Mouse (Mus musculus) adrenal gland, adult 18-20 months (tissue): ENCODE measurements around the gene Nudt22. TPM values are rescaled to one million over a fixed set of nuclear protein-coding genes. Genes with fewer than 3 reads are reported as not detected.
"Not testable (repeated sequence)": the region's sequence is repeated elsewhere in the genome, so short reads cannot be mapped to it uniquely, and the experiment has no call there.

Experiments
- DNase-seq, 2 experiments: peaks; one replicate each; pipeline ENCODE4 v3.0.0; 2021 to 2022; ENCODE audit warnings: low spot score in 2 of 2
- total RNA-seq, 2 experiments: library from RNA; stranded (reverse); gene quantifications; 1 replicate in 1 of 2; 2 replicates in 1 of 2; pipeline ENCODE4 v1.2.3; 2021

Gene Nudt22
- total RNA-seq, 2 experiments from 2014 or later, result 21.5 to 24.7 TPM

GRCm38 (mm10) chr19:6997721-6998290, 1.9 kb upstream of the Nudt22 start:
- DNase-seq, result no peak

DNA sequence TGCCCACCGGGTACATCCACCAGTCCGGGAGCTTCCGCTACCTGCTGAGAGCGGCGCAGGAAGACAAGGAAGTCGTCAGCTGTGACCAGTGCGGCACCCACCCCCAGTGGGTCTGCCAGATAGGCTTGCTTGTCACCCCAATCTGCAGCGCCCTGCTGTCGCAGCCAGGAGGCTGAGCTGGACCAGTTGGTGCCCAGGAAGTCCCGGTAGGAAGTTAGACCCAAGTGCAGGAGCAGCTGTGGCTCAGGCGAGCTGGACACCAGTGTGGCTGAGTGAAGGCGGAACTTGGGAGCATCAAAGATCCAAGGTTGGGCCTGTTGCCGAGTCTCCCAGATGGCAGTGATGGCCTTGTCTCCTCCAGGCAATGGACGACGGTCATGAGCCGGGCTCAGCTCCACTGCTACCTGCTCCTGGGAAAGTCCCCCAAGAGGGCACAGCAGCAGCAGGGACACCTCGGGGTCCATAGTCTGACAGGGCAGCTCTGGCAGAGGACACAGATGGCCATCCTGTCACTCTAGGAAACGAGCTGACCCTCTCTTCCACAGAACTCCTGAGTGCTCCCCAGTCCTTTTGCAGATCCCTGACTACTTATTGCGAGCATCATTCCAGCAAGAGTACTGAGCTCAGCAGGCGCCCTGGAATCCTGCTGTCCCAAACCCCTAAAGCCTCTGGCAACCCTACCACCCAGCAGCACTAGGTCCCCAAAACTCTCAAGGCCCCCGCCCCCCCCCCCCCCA, 494 bp downstream of the Nudt22 start:
- no peak for DNase-seq

GRCm38 (mm10) chr19:6994489-6994888, 1.4 kb downstream of the Nudt22 start:
- no peak for DNase-seq

DNA sequence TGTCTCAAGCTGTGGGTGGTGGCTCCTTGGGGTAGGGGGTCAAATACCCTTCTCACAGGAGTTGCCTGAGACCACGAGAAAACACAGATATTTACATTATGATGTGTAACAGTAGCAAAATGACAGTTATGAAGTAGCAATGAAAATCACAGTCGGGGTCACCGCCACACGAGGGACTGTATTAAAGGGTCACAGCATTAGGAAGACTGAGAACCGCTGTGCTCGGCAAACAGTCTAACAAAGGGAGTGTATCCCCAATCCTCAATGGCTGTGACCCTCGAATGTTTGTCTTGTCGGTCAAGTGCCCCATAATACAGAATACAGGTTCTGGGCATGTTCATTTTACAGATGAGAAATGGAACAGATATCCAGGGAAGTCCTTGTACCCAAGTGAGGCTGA, 1.9 kb downstream of the Nudt22 start:
- no peak for DNase-seq

DNA sequence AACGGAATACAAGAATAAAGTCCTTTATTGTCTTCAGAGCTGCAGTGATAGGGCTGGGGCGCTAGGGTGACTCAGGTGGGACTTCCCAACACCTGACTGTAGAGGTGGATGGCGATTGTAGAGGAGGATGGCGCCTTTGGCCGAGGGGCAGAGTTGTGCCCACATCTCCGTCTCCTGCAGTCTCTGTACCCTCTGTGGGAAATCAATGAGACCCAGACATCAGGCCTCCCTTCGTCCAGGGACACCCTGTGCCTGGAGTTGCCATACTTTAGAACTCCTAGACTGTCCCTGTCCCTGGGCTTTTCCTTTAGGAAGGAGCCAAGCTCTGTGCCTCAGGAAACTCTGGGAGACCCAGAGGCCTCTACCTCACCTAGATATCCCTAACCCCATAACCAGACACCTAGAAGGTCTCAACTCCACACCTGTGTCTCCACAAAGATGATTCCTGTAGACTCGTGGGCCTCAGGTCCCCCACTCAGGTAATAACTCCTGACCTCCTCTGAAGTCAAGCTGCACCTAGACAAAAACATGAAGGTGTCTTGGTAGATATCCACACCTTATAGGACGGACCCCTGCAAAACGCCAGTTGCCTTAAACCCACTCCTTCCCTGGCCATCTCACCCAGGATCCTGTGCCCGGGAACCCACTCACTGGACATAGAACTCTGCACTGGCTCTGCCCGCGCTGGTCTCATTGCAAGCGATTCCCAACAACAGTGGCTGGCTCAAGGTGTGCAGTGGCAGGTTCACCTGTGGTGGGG, 2.7 kb downstream of the Nudt22 start:
- DNase-seq, result no peak

GRCm38 (mm10) chr19:6992011-6992858, 3.7 kb downstream of the Nudt22 start, which contains the start of gene Dnajc4:
Gene Dnajc4 (minus strand): TSS chr19:6992572.
- DNase-seq, result peak; percentile 90 to 91

- DNase-seq, result not testable (repeated sequence)
Observed at GRCm38 (mm10) chr19:6991166-6991565, 4.8 kb downstream of the Nudt22 start.

GRCm38 (mm10) chr19:6990712-6991111, 5.2 kb downstream of the Nudt22 start:
- DNase-seq, result no peak

- no peak for DNase-seq
Observed at GRCm38 (mm10) chr19:6989251-6989650, 6.7 kb downstream of the Nudt22 start.

DNA sequence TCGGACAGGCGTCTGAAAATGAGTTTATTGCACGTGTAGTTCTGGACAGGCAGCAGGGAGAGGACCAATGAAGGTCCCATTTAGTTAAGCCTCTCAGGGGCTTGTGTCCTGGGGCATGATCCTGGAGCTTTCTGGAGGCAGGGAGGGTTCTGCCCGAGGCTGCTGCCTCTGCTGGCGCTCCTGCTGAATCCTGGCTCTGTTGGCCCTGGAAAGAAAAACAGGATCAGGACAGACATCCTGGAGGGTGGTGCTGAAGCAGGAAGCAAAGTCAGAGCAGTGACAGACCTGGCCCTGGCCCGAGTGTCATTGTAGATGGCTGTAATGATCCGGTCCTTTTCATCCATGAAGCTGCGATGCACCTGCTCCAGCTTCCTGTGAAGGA, 8.0 kb downstream of the Nudt22 start:
- no peak for DNase-seq

DNA sequence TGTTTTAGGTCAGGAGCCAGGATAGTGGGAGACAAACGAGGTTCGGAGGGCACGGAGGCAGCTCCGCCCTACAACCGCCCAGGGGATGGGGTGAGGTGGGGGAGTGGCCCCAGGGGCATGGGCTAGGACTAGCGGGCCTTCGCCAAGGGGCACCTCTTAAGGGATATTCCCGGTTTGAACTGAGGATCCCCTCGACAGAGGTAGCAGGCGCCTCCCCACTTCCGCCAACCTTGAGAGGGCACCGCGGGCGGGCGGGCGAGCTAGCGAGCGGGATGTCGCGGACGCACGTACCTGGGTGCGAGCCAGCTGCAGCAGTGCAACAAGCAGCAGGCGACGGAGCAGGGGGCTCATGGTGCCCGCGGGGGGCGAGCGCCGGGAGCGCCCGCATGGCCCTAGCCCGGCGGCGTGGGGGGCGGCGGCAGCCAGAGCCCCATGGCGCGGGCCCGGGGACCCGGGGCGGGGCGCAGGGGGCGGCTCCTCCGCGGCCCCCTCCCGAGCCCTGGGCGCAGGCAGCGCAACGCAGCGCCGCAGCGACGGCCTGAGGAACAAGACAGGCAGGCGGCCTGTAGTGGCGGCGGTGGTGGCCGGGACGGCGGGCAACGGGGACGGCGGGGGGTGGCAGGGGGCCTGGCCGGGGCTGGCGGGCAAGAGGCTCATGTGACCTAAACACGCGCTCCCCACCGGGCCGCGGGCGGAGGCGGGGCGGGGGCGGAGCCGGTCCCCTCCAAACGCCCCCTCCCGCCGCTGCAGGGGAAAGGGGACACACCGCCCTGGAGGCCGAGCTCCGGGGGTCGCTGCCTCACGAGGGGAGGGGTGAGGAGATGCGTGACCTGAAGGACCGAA, 8.6 kb downstream of the Nudt22 start, which contains the start of gene Vegfb:
Gene Vegfb, minus strand, starts transcription at position 591 of the 843 bp plus-strand sequence.
- DNase-seq, result peak; percentile 75 to 79

DNA sequence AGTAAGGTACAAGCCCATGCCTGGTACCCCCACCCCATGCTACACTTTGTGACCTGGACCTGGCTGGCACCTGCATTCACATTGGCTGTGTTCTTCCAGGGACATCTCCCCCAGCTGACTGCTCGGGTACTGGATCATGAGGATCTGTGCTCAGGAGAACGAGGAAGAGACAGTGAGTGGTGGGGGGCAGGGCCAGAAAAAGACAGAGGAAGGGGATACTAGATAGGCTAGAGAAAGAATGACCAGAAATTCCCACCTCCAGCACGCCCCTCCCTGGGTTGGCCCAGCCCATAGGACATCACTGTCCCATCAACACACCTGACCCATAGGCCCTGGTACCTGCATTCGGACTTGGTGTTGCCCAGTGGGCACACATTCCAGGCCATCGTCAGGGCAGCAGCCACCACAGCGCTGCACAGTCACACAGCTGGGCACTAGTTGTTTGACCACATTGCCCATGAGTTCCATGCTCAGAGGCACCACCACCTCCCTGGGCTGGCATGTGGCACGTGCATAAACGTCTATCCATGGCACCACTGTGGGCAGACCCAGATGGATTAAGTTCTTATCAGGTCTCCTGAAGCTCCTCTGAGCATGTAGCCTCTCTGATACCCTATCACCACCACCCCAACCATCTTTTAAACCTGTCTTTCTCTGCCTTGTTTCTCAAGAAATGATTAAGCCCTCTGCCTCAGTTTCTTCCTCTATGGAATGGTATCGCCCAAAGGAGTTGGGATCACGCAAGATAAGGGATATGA, 9.8 kb downstream of the Nudt22 start:
- no peak for DNase-seq

DNA sequence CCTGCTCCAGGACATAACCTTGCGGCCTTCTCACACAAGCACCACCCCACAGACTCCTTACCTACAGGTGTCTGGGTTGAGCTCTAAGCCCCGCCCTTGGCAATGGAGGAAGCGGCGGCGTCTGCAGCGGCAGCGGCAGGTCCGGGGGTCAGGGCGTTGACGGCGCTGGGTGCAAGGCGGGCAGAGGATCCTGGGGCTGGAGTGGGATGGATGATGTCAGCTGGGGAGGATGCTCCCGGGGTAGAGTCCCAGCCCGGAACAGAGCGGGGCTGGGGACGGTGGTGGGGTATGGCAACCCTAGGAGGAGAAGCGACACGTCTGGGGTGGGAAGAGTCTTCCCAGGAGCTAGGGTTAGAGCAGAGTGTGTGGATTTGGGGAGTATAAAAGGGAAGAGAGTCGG, 10.6 kb downstream of the Nudt22 start:
- DNase-seq, result no peak

GRCm38 (mm10) chr19:6983621-6984020, 12.3 kb downstream of the Nudt22 start:
- DNase-seq, result no peak

GRCm38 (mm10) chr19:6981465-6981864, 14.5 kb downstream of the Nudt22 start:
- DNase-seq, result no peak

- DNase-seq, result peak; percentile 96 to 97
Observed at GRCm38 (mm10) chr19:6980381-6981093, 15.4 kb downstream of the Nudt22 start, which contains the start of gene Fkbp2. Gene Fkbp2 (minus strand): TSS chr19:6980501.

DNA sequence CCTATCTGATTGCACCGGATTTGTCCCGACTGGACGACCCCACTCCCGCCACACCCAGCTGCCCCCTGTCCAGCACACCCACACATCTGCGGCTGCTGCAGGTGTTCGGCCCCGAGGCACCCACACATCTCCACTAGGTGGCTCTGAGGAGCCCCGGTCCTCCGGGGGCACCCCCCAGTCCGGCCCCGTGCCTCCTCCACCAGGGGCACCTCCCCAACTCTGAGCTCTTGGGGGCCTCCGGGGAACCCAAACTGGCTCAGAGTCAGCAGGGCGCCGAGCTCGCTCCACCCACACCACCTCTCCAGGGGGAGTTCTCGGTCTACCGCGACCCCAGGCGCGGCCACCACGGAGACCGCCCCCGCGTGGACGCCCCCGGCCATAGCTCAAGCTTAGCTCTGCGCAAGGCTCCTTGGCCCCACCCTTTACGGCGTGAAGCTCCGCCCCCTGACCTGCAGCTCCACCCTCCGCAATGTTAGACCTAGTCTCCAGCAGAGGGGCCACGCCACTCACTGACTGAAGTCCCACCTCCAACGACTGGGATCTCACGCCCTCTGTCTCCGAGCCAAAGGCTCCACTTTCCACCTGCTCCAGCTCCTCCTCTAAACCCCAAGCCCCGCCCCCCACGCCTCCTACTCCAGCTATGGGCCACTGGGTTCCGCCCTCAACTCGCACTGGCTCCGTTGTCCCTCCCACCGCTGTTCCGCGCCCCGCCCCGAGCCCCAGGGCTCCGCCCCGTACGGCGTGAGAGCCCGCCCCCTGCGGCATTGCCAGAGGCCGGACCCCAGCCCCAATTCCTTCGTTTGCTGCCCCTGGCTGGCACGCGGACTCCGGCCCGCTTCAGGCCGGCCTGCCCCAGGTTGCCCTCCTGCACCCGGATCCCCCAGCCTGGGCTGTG, 16.2 kb downstream of the Nudt22 start:
- peak; percentile 99 for DNase-seq
